Mouse (Mus musculus) Muller cell, postnatal 12 days (primary cell): Measurements from ENCODE around the gene Zfp36.

ENCODE experiments used
- DNase-seq: peaks from one replicate; pipeline ENCODE4 v3.0.0-alpha.2; 2015; ENCODE audit errors: inconsistent ontology term

The Zfp36 gene

DNA sequence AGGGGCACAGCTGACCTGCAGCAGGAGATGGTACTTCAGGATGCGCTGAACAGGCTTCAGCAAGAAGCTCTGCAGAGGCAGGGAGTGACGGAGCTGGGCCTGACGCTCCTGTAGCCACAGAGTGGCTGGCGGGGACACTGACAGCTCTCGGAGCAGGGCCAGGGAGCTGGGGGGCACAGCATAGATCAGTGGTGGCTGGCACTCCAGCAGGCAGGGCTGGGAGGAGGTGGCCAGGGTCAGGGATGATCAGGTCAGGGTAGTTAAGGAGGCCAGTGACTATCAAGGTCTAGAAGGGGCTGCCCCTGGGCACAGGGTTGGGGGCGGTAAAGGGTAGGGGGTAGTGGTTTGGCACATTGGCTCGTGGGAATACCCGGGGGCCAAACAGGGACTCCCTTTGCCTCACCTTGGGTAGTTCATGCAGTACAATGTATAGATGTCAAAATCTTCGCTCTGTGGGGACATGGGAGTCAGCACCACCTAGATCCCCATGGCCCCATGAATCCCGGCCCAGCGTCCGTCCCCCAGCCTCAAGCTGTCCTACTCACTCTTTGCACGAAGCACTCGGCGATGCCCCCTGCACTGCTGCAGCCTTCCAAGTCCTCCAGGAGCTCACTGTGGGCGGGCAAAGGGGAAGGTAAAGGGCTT, 11.7 kb downstream of the Zfp36 start:
- no peak for DNase-seq

GRCm38 (mm10) chr7:28367663-28368275, 12.3 kb downstream of the Zfp36 start:
- peak; percentile 40 for DNase-seq

DNA sequence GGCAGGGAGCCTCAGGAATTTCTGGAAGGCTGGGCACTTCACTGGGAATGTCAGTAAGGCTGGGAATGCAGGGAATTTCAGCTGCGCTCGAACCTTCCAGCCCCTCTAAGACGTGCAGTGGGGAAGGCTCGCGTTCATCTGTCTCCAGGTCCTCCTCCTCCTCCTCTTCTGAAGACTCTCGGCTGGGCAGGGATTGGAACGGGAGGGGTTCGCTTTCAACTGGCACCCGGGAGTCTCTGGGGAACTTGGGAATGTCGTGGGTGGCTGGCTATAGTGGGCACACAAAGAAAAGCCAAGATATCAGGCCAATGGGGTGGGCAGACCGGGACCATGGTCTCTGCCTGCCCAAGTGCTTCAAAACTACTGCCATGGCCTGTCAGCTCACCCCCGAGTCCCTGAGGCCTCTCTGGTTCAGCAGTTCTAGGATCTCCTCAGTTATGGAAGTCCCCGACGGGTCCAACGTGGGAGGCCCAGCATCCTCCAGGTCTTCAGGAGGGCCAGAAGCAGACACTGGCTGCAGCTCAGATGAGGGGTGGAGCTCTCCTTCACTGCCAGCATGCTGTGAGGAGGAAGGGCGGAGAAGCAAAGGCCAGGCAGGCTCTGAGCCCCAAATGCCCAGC, 17.5 kb downstream of the Zfp36 start:
- DNase-seq: no peak

- DNase-seq: no peak
Measured at GRCm38 (mm10) chr7:28361647-28362341, 18.3 kb downstream of the Zfp36 start.

DNA sequence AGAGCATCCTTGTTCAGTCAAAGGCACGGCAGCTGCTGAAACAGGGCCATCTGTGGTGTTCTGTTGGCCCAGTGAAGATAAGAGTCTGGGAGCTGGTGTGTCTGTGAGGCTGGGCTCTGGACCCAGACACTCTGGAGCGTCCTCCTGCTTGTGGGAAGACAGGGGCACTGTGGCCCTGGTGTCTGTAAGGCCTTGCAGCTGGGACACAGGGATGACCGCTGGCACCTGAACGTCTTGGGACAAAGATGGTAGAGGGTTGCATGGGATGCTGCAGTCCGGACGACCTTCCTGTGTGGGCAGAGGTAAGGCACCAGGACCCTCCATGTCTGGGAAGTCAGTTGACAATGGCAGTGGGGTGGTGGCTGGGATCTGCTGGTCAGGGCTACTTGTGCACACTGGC, 19.8 kb downstream of the Zfp36 start:
- no peak for DNase-seq

GRCm38 (mm10) chr7:28359854-28360253, 20.2 kb downstream of the Zfp36 start:
- DNase-seq: no peak

DNA sequence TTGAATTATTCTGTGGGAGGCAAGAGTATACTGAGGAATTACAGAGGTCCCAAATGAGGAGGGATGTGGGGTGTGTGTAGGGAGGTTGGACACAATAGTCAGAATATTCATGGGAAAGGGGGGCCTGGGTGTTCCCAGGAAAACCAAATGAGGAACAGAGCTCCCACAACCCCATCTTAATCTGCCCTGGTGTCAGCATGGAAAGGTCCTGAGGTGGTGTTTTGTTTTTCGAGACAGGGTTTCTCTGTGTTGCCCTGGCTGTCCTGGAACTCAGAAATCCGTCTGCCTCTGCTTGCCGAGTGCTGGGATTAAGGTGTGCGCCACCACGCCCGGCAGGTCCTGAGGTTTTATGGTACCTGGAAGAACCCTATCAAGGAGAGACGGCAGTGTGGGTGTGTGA, 21.6 kb downstream of the Zfp36 start:
- no peak for DNase-seq

- peak; percentile 83 for DNase-seq
Measured at GRCm38 (mm10) chr7:28357984-28358383, 22.1 kb downstream of the Zfp36 start.

- DNase-seq: peak; percentile 90
Measured at GRCm38 (mm10) chr7:28356981-28357380, 23.1 kb downstream of the Zfp36 start.

DNA sequence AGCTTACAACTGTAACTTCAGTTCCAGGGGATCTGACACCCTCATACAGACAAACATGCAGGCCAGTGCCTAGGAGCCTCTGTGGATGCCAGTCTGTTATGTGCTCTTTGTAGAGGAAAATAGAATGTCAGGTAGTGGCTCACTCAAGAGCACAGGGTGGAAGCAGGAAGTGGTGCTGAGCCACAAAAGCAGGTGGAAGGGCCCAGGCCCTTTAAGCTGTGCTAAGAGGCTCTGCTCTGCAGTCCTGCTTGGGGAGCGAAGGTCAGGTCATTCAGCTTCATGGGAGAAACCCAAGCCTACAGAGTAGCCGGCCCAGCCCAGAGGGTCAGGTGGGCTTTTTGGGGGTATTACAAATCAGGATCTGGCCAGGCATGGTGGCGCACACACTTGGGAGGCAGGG, 24.8 kb downstream of the Zfp36 start:
- no peak for DNase-seq

- DNase-seq: no peak
Measured at GRCm38 (mm10) chr7:28354596-28354995, 25.5 kb downstream of the Zfp36 start.

GRCm38 (mm10) chr7:28354113-28354581, 25.9 kb downstream of the Zfp36 start:
- no peak for DNase-seq

DNA sequence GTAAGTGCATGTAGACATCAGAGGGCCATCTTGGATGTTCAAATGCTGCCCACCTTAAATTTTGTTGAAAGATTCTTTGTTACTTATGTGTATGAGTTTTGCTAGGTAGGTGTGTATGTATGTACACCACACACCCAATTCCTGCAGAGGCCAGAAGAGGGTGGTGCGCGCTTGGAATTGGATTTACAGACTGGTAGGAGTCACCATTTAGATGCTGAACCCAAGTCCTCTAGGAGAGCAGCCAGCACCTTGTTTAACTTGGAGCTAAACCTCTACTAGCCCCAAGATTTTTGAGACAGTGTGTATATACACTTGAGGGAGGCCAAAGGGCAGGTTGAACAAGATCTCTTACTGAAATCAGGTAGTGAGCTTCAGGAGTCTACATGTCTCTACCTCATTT, 26.8 kb downstream of the Zfp36 start:
- no peak for DNase-seq

DNA sequence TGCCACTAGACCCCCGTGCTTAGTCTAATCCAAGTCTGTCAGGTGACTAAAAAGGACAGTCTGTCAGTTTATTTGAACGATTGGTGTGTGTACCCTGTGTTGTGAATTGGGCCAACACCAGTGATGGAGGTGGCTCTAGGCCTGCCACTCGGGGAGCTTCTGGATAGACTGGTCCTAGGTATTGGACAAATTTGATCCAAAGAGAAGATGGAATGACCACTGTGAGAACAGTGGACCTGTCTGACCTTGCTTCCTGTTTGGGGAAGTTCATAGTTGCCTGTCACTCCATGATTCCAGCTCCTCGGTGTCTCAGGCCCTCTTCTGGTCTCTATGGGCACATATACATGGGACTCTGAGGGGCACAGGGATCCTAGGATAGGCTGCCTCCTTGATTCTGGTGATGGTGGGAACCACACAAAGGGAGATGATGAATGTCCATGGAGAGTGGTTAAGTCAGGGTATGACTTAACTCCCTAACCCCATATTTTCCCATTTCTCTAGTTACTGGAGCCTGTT, 28.3 kb downstream of the Zfp36 start:
- no peak for DNase-seq

- DNase-seq: peak; percentile 97
Measured at GRCm38 (mm10) chr7:28350155-28350883, 29.7 kb downstream of the Zfp36 start, which contains the start of gene Rps16. Rps16 (plus strand) TSS chr7:28350652.

GRCm38 (mm10) chr7:28348601-28349000, 31.5 kb downstream of the Zfp36 start:
- no peak for DNase-seq

DNA sequence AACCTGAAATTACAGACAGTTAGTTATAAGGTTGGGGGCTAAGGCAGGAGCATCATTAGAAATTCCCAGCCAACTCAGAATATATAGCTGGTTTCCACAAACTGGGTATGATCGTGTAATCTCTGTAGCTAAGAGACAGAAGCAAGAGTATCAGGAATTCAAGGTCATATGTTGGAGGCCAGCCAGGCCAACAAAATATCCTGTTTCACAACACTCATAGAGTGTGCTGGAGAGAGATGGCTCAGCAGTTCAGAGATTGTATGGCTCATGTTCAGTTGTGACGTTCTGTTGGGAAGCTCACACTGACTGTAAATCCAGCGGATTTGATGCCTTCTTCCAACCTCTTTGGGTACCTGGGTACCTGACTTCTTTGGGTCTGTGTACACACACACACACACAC, 32.3 kb downstream of the Zfp36 start:
- DNase-seq: no peak

- peak; percentile 17 for DNase-seq
Measured at GRCm38 (mm10) chr7:28344637-28345036, 35.4 kb downstream of the Zfp36 start.

GRCm38 (mm10) chr7:28341381-28341780, 38.7 kb downstream of the Zfp36 start:
- DNase-seq: no peak

- peak; percentile 35 for DNase-seq
Measured at GRCm38 (mm10) chr7:28339213-28339917, 40.7 kb downstream of the Zfp36 start.
